Mouse (Mus musculus) cerebellum, adult 2 months (tissue): ENCODE measurements around the gene Mt1. TPM values are rescaled to one million over a fixed set of nuclear protein-coding genes. Genes with fewer than 3 reads are reported as not detected.

Experiments
- DNase-seq, 2 experiments: peaks; one replicate each; pipeline ENCODE4 v3.0.0; 2021
- H3K27ac ChIP-seq: fragments of 200-500 bp; 2 replicates; pipeline ENCODE4 v1.5.1; 2012; ENCODE audit warnings: low read length, control low read depth, inconsistent platforms; ENCODE audit not compliant: insufficient read depth
- H3K27me3 ChIP-seq: fragments of 200-500 bp; 2 replicates; pipeline ENCODE4 v1.6.1; 2012; ENCODE audit warnings: inconsistent platforms, mild to moderate bottlenecking, low read length, moderate library complexity; ENCODE audit not compliant: control insufficient read depth, insufficient read depth
- H3K4me1 ChIP-seq: fragments of 200-500 bp; 2 replicates; pipeline ENCODE4 v1.6.1; 2011; ENCODE audit warnings: low read length; ENCODE audit not compliant: control insufficient read depth, insufficient read depth
- H3K4me3 ChIP-seq: fragments of 200-500 bp; replicated peaks from 2 replicates; pipeline ENCODE3; 2011; ENCODE audit warnings: mild to moderate bottlenecking, low read depth, low read length, control low read depth; ENCODE audit not compliant: insufficient read depth
- CTCF ChIP-seq: fragments of 200-500 bp; IDR thresholded peaks from 2 replicates; pipeline ENCODE4 v1.5.1; 2011; ENCODE audit warnings: low read depth, mild to moderate bottlenecking, control low read depth, low read length, moderate library complexity, borderline replicate concordance; ENCODE audit not compliant: insufficient read depth
- POLR2A ChIP-seq: fragments of 200-500 bp; IDR thresholded peaks from 2 replicates; pipeline ENCODE4 v1.6.1; 2011; ENCODE audit warnings: low read length, control low read depth, borderline replicate concordance; ENCODE audit not compliant: insufficient read depth
- WGBS: fragments of 180-500 bp; shearing (Covaris S2); methylation state at CpG from one replicate; pipeline ENCODE4 v1.1.7; 2018; 5-methylcytosine and 5-hydroxymethylcytosine counted together
- polyA plus RNA-seq: library from polyadenylated mRNA; depleted of rRNA; stranded (reverse); fragments of >200 nt; gene quantifications from 2 replicates; pipeline ENCODE4 v1.2.3, GENCODE M21; 2012

The Mt1 gene
- polyA plus RNA-seq, 1 experiment: 1,145 TPM

DNA sequence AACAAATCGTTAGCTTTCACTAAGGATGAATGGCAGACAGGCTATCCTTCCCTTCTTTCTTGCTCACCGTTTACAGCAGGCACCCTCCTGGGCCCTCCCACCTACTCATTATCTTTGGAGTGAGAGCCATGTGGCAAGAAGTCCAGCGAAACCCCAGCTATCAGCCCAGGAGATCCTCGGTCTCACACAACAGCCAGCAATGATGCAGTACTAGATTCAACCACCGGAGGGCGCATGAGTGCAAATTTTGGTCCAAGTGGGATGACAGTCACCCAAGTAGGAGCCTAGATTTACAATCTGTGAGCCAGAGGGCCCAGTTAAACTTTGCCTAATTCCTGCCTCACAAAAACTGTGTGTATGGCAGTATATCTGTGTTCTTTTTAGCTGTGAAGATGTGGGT, 11.6 kb upstream of the Mt1 start:
- WGBS: 1% methylated on average over 6 of the region's 6 CpGs
- Histone ChIP-seq H3K27me3 (no peaks in the 10 kb centered on the region), H3K27ac (no peak overlapping the region), H3K4me3 (peak overlapping the region; percentile 7), H3K4me1 (peaks cover 4% of the 10 kb centered on the region; the same call in 1 of the 2 replicates)
- TF ChIP-seq CTCF (peak; percentile 93), POLR2A (no peak)
- DNase-seq: peak; percentile 82 to 95

GRCm38 (mm10) chr8:94169547-94169946, 9.3 kb upstream of the Mt1 start:
- Histone ChIP-seq H3K27ac (no peak overlapping the region), H3K4me1 (peaks cover 4% of the 10 kb centered on the region), H3K4me3 (no peak overlapping the region), H3K27me3 (no peaks in the 10 kb centered on the region)
- 92% methylated on average over 5 of the region's 5 CpGs for WGBS
- no peak for DNase-seq
- no peak for TF ChIP-seq CTCF
- no peak for TF ChIP-seq POLR2A

- peak in 1 of 2 experiments; percentile 49 for DNase-seq
- 31% methylated on average over 10 of the region's 10 CpGs for WGBS
- Histone ChIP-seq H3K27me3 (no peaks in the 10 kb centered on the region), H3K4me1 (peaks cover 4% of the 10 kb centered on the region), H3K4me3 (no peak overlapping the region), H3K27ac (no peak overlapping the region)
- TF ChIP-seq CTCF (no peak), POLR2A (no peak)
These were observed 7.5 kb upstream of the Mt1 start for GRCm38 (mm10) chr8:94171321-94171755.

- peak; percentile 59 to 60 for DNase-seq
- H3K27me3 ChIP-seq: no peaks in the 10 kb centered on the region
- peak within 1 kb of the TSS; percentile 54 for H3K4me3 ChIP-seq
- peaks cover 4% of the 10 kb centered on the region for H3K4me1 ChIP-seq
- H3K27ac ChIP-seq: peak within 1 kb of the TSS; percentile 0; the same call in 1 of the 2 replicates
- TF ChIP-seq CTCF (no peak), POLR2A (peak; percentile 47; the same call in 1 of the 2 replicates)
- 1% methylated on average over 56 of the region's 56 CpGs for WGBS
These were observed 6.6 kb upstream of the Mt1 start, which contains the start of gene Mt2 for GRCm38 (mm10) chr8:94172075-94172808. Gene Mt2 (plus strand): TSS chr8:94172664.

DNA sequence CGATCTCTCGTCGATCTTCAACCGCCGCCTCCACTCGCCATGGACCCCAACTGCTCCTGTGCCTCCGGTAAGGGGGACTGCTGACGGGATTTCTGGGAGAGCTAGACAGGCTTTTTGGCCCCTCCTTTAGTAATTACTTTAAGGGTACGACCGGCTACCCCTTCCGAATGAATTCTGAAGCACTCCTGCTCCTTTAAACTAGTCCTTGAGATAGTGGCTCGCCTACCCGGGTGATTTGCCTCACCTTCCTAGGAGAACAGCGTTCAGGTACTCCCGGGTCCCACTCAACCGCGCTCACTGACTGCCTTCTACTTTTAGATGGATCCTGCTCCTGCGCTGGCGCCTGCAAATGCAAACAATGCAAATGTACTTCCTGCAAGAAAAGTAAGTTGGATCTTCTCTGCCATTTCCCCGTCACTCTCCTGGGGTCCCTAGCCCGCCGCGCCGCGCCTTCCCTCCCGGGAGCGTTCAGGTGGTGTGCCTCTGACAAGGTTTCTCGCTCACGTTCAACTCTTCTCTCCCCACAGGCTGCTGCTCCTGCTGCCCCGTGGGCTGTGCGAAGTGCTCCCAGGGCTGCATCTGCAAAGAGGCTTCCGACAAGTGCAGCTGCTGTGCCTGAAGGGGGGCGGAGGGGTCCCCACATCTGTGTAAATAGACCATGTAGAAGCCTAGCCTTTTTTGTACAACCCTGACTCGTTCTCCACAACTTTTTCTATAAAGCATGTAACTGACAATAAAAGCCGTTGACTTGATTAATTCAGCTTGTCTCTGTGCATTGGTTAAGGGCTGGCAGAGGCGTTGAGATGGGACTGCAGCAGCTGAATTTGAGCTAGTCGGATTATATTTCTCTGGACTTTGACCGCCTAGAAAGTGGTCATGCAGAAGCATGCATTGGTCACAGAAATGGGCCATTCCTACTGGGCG, 5.8 kb upstream of the Mt1 start:
- DNase-seq: peak in 1 of 2 experiments; percentile 26
- H3K27ac ChIP-seq: peak overlapping the region; percentile 0; the same call in 1 of the 2 replicates
- peaks cover 4% of the 10 kb centered on the region for H3K4me1 ChIP-seq
- H3K4me3 ChIP-seq: peak overlapping the region; percentile 54
- TF ChIP-seq POLR2A: 0 out of 2 replicates have a peak, but pooled peaks have one; percentile 8
- TF ChIP-seq CTCF: no peak
- no peaks in the 10 kb centered on the region for H3K27me3 ChIP-seq
- WGBS: 6% methylated on average over 39 of the region's 39 CpGs

- Histone ChIP-seq H3K4me3 (peak overlapping the region; percentile 54), H3K4me1 (peaks cover 4% of the 10 kb centered on the region), H3K27ac (no peak overlapping the region), H3K27me3 (no peaks in the 10 kb centered on the region)
- 76% methylated on average over 11 of the region's 11 CpGs for WGBS
- DNase-seq: no peak
- TF ChIP-seq POLR2A (0 out of 2 replicates have a peak, but pooled peaks have one; percentile 1), CTCF (no peak)
These were observed 5.0 kb upstream of the Mt1 start for GRCm38 (mm10) chr8:94173848-94174403.

DNA sequence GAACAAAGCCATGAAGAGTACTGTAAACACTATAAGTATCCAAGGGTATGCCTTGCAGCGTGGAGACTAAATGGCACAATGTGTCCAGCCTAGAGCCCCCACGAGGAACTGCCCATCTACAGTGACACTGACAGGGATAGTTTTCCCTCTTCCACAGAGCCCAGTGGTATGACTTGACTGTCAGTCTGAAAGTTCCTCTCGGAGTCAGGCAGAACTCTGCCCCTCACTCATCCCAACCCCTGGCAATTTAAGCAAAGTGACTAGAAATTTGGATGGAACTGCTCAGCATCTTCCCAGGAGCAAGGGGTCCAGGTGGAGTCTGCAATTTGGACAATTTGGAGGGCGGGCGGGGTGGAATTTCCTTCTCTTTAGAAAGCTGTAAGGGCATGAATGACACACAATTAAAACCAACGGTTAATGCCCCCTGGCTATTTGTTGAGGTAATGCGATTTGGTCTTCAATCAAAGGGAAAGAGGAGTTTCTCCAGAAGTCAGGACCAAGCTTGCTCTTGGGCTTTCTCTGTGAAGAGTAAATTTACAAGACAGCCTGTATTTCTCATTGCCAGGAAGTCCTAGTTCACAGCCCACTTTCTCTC, 4.2 kb upstream of the Mt1 start:
- no peak for TF ChIP-seq CTCF
- no peak for TF ChIP-seq POLR2A
- no peaks in the 10 kb centered on the region for H3K27me3 ChIP-seq
- no peak overlapping the region for H3K4me3 ChIP-seq
- no peak for DNase-seq
- H3K4me1 ChIP-seq: peaks cover 6% of the 10 kb centered on the region
- no peak overlapping the region for H3K27ac ChIP-seq
- WGBS: 60% methylated on average over 7 of the region's 7 CpGs
